Mouse (Mus musculus) liver, adult 2 months (tissue): ENCODE measurements at regions not wholly inside any gene's neighbourhood (a gene's known extent, or its start where the extent isn't known, plus 50 kb on each side); places are given as distances from the start of the nearest gene placed in this dataset.

Experiments used
- CTCF ChIP-seq: fragments of 200-500 bp; IDR thresholded peaks from 2 replicates; pipeline ENCODE4 v1.5.1; 2011; ENCODE audit warnings: low read depth, low read length, control low read depth
- POLR2A ChIP-seq: fragments of 200-500 bp; IDR thresholded peaks from 2 replicates; pipeline ENCODE4 v1.6.1; 2011; ENCODE audit warnings: low read length, control low read depth; ENCODE audit not compliant: insufficient read depth; ENCODE audit errors: extremely low read depth

DNA sequence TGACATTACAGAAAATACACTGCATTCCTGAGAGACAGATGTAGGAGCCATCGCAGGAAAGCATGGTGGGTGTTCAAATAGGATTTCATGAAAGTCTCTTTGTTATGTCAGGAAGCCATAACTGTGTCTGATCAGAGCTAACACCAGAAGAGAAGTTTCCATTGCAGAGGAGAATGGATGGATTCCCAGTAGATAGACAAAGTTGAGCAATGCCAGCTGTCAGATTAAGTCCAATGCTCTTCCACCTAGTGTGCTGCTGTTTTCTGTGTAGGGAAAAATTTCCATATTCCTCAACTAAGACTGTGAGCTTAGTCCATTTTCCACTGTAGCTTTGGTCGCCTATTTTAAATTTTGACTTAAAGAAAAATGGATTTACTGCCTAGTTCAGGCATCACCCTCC, 262.0 kb upstream of the Camk1g start:
- TF ChIP-seq POLR2A (no peak), CTCF (no peak)
